Mouse (Mus musculus) CH12.LX (cell line): Measurements from ENCODE around the gene Kcnj11. TPM values are rescaled to one million over a fixed set of nuclear protein-coding genes. Genes with fewer than 3 reads are reported as not detected.

Experiments used
- DNase-seq: peaks from one replicate; pipeline ENCODE4 v3.0.0-alpha.2; 2013; ENCODE audit errors: extremely low read depth
- H3K27ac ChIP-seq: 2 replicates; pipeline ENCODE4 v1.5.1; 2012; ENCODE audit warnings: low read depth, mild to moderate bottlenecking, control low read depth, moderate library complexity; ENCODE audit not compliant: insufficient read depth
- H3K27me3 ChIP-seq: replicated peaks from 2 replicates; pipeline ENCODE3; 2012; ENCODE audit warnings: inconsistent platforms
- H3K36me3 ChIP-seq, 2 experiments: replicated peaks in 1 of 2; 2 replicates each; pipeline versions ENCODE3 to v1.6.1; 2012; ENCODE audit warnings: inconsistent platforms in 1 of 2, low read length in 1 of 2, mild to moderate bottlenecking in 1 of 2, mixed read lengths in 1 of 2, moderate library complexity in 1 of 2; ENCODE audit not compliant: control insufficient read depth in 1 of 2, insufficient read depth in 1 of 2
- H3K4me1 ChIP-seq, 2 experiments: 2 replicates each; pipeline ENCODE4 v1.6.1; 2012; ENCODE audit warnings: inconsistent platforms in 1 of 2, moderate library complexity in 1 of 2; ENCODE audit not compliant: insufficient read depth in 2 of 2, control insufficient read depth in 1 of 2
- H3K4me2 ChIP-seq: 2 replicates; pipeline ENCODE4 v1.6.1; 2012; ENCODE audit warnings: low read depth, mild to moderate bottlenecking, control low read depth; ENCODE audit not compliant: poor library complexity, insufficient read depth, severe bottlenecking
- H3K4me3 ChIP-seq, 3 experiments: fragments of 150-350 bp in 1 of 3; sonication (generic) in 1 of 3; replicated peaks in 1 of 3; 2 replicates each; pipeline versions ENCODE3 to v1.5.1; 2011 to 2012; ENCODE audit warnings: low read depth in 2 of 3, low read length in 2 of 3, mild to moderate bottlenecking in 2 of 3, moderate library complexity in 2 of 3, control low read depth in 1 of 3, improper control_type of control experiment in 1 of 3, inconsistent platforms in 1 of 3, mixed read lengths in 1 of 3; ENCODE audit not compliant: poor library complexity in 1 of 3
- H3K79me2 ChIP-seq: replicated peaks from 2 replicates; pipeline ENCODE4 v1.6.1; 2012; ENCODE audit warnings: mild to moderate bottlenecking, moderate library complexity; ENCODE audit not compliant: control insufficient read depth, poor library complexity, insufficient read depth, severe bottlenecking; ENCODE audit errors: extremely low read depth
- H3K9ac ChIP-seq: 2 replicates; pipeline ENCODE4 v1.6.1; 2012; ENCODE audit warnings: low read depth, mild to moderate bottlenecking, control low read depth, moderate library complexity; ENCODE audit not compliant: insufficient read depth
- H3K9me3 ChIP-seq: replicated peaks from 2 replicates; pipeline ENCODE3; 2012; ENCODE audit warnings: low read length, inconsistent platforms, mixed read lengths
- CHD1 ChIP-seq: IDR thresholded peaks from 2 replicates; pipeline ENCODE4 v1.6.1; 2012; ENCODE audit warnings: low read depth, low read length, improper control_type of control experiment, inconsistent platforms
- CHD2 ChIP-seq: IDR thresholded peaks from 2 replicates; pipeline ENCODE4 v1.6.1; 2011; ENCODE audit warnings: low read length, improper control_type of control experiment
- E2F4 ChIP-seq: IDR thresholded peaks from 2 replicates; pipeline ENCODE4 v1.6.1; 2011; ENCODE audit warnings: low read depth, low read length, improper control_type of control experiment; ENCODE audit not compliant: insufficient replicate concordance
- EP300 ChIP-seq: IDR thresholded peaks from 2 replicates; pipeline ENCODE4 v1.6.1; 2011; ENCODE audit warnings: low read length, improper control_type of control experiment
- HCFC1 ChIP-seq: IDR thresholded peaks from 2 replicates; pipeline ENCODE4 v1.6.1; 2012; ENCODE audit warnings: low read depth, mild to moderate bottlenecking, inconsistent platforms, low read length, improper control_type of control experiment
- MAFK ChIP-seq: IDR thresholded peaks from 2 replicates; pipeline ENCODE4 v1.6.1; 2011; ENCODE audit warnings: low read length, improper control_type of control experiment; ENCODE audit not compliant: insufficient replicate concordance
- MAX ChIP-seq: IDR thresholded peaks from 2 replicates; pipeline ENCODE4 v1.6.1; 2011; ENCODE audit warnings: low read length, improper control_type of control experiment
- MAZ ChIP-seq: IDR thresholded peaks from 2 replicates; pipeline ENCODE4 v1.6.1; 2012; ENCODE audit warnings: low read depth, mild to moderate bottlenecking, inconsistent platforms, low read length, improper control_type of control experiment, moderate library complexity
- MYC ChIP-seq: IDR thresholded peaks from 2 replicates; pipeline ENCODE4 v1.6.1; 2011; ENCODE audit warnings: low read depth, mild to moderate bottlenecking, improper control_type of control experiment, low read length
- NELFE ChIP-seq: IDR thresholded peaks from 2 replicates; pipeline ENCODE4 v1.6.1; 2011; ENCODE audit warnings: low read depth, low read length, improper control_type of control experiment
- NRF1 ChIP-seq: IDR thresholded peaks from 2 replicates; pipeline ENCODE4 v1.6.1; 2014; ENCODE audit warnings: low read depth, mild to moderate bottlenecking, inconsistent platforms, low read length, improper control_type of control experiment, moderate library complexity
- PAX5 ChIP-seq: IDR thresholded peaks from 2 replicates; pipeline ENCODE4 v1.6.1; 2012; ENCODE audit warnings: low read length, inconsistent platforms, mixed read lengths
- RAD21 ChIP-seq: IDR thresholded peaks from 2 replicates; pipeline ENCODE4 v1.6.1; 2011; ENCODE audit warnings: low read depth, mild to moderate bottlenecking, low read length, improper control_type of control experiment, moderate library complexity
- RCOR1 ChIP-seq: conservative IDR thresholded peaks from 2 replicates; pipeline ENCODE4 v1.6.1; 2012; ENCODE audit warnings: low read depth, mild to moderate bottlenecking, inconsistent platforms, low read length, improper control_type of control experiment
- SIN3A ChIP-seq: IDR thresholded peaks from 2 replicates; pipeline ENCODE4 v1.6.1; 2012; ENCODE audit warnings: low read length, improper control_type of control experiment, inconsistent platforms
- SMC3 ChIP-seq: IDR thresholded peaks from 2 replicates; pipeline ENCODE4 v1.6.1; 2011; ENCODE audit warnings: low read depth, low read length, improper control_type of control experiment
- TBP ChIP-seq: conservative IDR thresholded peaks from 2 replicates; pipeline ENCODE4 v1.6.1; 2011; ENCODE audit warnings: low read depth, low read length, improper control_type of control experiment
- TCF12 ChIP-seq: IDR thresholded peaks from 2 replicates; pipeline ENCODE4 v1.6.1; 2014; ENCODE audit warnings: low read depth, mild to moderate bottlenecking, inconsistent platforms, low read length, improper control_type of control experiment
- UBTF ChIP-seq: IDR thresholded peaks from 2 replicates; pipeline ENCODE4 v1.6.1; 2012; ENCODE audit warnings: low read depth, mild to moderate bottlenecking, inconsistent platforms, low read length, improper control_type of control experiment, moderate library complexity
- USF1 ChIP-seq: IDR thresholded peaks from 2 replicates; pipeline ENCODE4 v1.6.1; 2014; ENCODE audit warnings: low read depth, mild to moderate bottlenecking, inconsistent platforms, low read length, improper control_type of control experiment
- ZMIZ1 ChIP-seq: IDR thresholded peaks from 2 replicates; pipeline ENCODE4 v1.6.1; 2012; ENCODE audit warnings: low read depth, mild to moderate bottlenecking, inconsistent platforms, low read length, improper control_type of control experiment
- ZNF384 ChIP-seq: IDR thresholded peaks from 2 replicates; pipeline ENCODE4 v1.6.1; 2012; ENCODE audit warnings: low read depth, low read length, improper control_type of control experiment, inconsistent platforms
- dilution Hi-C: fragments of 300-500 bp; cut with MboI; formaldehyde crosslinking; loops from 2 replicates; pipeline ENCODE4 v1.14.3; 2020; ENCODE audit warnings: low sequenced_read_pairs; ENCODE audit not compliant: extremely low pct_unique_long_range_greater_than_20kb, extremely low pct_ligation_motif_present
- in situ Hi-C: fragments of 300-500 bp; cut with MboI; formaldehyde crosslinking; loops from 3 replicates; pipeline ENCODE4 v1.14.3; 2019; ENCODE audit warnings: low sequenced_read_pairs, low pct_ligation_motif_present, low pct_unique_long_range_greater_than_20kb, mixed read lengths
- polyA plus RNA-seq: library from polyadenylated mRNA; unstranded; fragments of >175 nt; gene quantifications from 2 replicates; pipeline ENCODE4 v1.2.1, GENCODE M21; 2012; ENCODE audit warnings: low read depth; ENCODE audit not compliant: insufficient read length
- total RNA-seq, 2 experiments: library from RNA; depleted of rRNA; stranded (reverse); fragments of 300-350 nt in 1 of 2; fragments of >200 nt in 1 of 2; gene quantifications; 2 replicates each; pipeline ENCODE4 v1.2.3; 2012 to 2014

Gene Kcnj11
- total and polyA plus RNA-seq, 3 experiments: not detected

DNA sequence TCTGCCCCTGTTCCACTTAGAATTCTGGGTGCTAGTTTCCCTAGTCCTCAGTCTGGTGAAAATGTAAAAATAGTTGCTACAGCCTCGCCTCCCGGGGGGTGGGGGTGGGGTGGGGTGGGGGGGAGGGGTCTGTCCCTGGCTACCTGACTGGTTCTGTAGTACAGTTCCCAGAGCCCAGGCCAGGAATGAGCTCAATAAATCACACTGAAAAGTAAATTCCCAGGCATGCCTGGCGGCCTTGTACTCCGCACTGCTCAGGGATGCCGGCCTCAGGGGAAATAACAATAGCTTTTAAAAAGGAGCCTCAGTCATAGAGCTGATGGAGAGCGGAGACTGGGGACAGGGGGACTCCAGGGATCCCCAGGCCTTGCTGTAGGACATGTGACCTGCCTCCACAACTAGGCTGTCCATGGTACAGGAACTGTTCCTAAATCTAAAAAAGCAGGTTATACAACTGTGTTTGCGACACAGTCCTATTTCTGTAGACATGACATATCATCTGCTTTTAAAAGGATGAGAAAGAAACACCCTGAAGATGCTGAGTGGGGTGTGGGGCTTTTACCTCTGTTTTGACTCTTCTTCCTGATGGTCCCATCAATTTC lies 37.9 kb upstream of the Kcnj11 start:
- Histone ChIP-seq H3K4me1 (no peaks in the 10 kb centered on the region), H3K79me2 (no peaks in the 10 kb centered on the region), H3K4me3 (no peak overlapping the region), H3K4me2 (no peak overlapping the region), H3K27ac (no peak overlapping the region), H3K9ac (no peak overlapping the region), H3K36me3 (no peaks in the 10 kb centered on the region), H3K9me3 (peaks cover 5% of the 10 kb centered on the region), H3K27me3 (peaks cover 77% of the 10 kb centered on the region)
- TF ChIP-seq TCF12 (no peak), EP300 (no peak), SMC3 (no peak), MAX (no peak), NRF1 (no peak), USF1 (no peak), CHD1 (no peak), MAFK (no peak), PAX5 (no peak), RAD21 (no peak), RCOR1 (no peak), CHD2 (no peak), MYC (no peak), TBP (no peak), ZNF384 (no peak), NELFE (no peak)
- dilution Hi-C loops (no loop called here), in situ Hi-C loops (no loop called here)
- no peak for DNase-seq

DNA sequence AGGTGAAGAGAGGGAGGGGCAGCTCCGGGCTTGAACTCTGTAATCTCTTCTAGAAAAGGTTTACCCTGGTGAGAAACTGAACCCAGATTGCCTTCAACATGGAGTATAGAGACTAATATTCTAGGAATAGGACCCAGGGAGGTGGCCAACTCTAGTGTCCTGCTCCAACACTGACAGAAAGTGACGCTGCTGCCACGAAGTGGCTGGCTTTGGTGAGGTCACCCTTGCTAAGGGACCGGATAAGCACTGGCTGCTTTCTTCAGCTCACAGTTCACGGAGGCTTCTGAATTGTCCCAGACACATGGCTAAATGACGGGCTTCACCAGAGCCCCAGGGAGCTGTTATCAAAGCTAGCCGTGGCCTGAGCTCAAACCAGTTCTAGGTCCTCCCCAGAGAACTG lies 33.3 kb upstream of the Kcnj11 start:
- H3K27me3 ChIP-seq: peaks cover 83% of the 10 kb centered on the region
- no peaks in the 10 kb centered on the region for H3K79me2 ChIP-seq
- no peak for DNase-seq
- H3K9me3 ChIP-seq: no peaks in the 10 kb centered on the region
- no peak for TF ChIP-seq HCFC1
- TF ChIP-seq MAX: no peak
- no peak for TF ChIP-seq RAD21
- TF ChIP-seq PAX5: no peak
- no peak for TF ChIP-seq E2F4
- TF ChIP-seq TBP: no peak
- TF ChIP-seq MAZ: no peak
- no peak for TF ChIP-seq UBTF
- TF ChIP-seq TCF12: no peak
- TF ChIP-seq EP300: no peak
- TF ChIP-seq SIN3A: no peak
- no peak for TF ChIP-seq CHD2
- no peak for TF ChIP-seq MAFK
- TF ChIP-seq ZMIZ1: no peak
- TF ChIP-seq, all 38 proteins: peak for 0
- H3K27ac ChIP-seq: no peak overlapping the region
- in situ Hi-C loops: no loop called here
- H3K4me2 ChIP-seq: no peak overlapping the region
- H3K36me3 ChIP-seq: no peaks in the 10 kb centered on the region
- H3K4me3 ChIP-seq: no peak overlapping the region
- no peak overlapping the region for H3K9ac ChIP-seq
- H3K4me1 ChIP-seq: no peaks in the 10 kb centered on the region
- dilution Hi-C loops: no loop called here
